Mouse (Mus musculus) testis, adult 10 weeks (tissue): ENCODE data around the gene Dgkh. TPM values are rescaled to one million over a fixed set of nuclear protein-coding genes. Genes with fewer than 3 reads are reported as not detected.

Experiments
- polyA plus RNA-seq: library from polyadenylated mRNA; stranded (reverse); fragments of 350-450 nt; fragmentation: Illumina TruSeq; extraction: RNeasy Lipid Tissue Mini Kit (QIAGEN cat#74804); gene quantifications from one replicate; pipeline ENCODE4 v1.2.3, GENCODE M21; 2014; ENCODE audit warnings: low read depth, low replicate concordance

Gene Dgkh
- polyA plus RNA-seq, result 51.0 TPM

DNA sequence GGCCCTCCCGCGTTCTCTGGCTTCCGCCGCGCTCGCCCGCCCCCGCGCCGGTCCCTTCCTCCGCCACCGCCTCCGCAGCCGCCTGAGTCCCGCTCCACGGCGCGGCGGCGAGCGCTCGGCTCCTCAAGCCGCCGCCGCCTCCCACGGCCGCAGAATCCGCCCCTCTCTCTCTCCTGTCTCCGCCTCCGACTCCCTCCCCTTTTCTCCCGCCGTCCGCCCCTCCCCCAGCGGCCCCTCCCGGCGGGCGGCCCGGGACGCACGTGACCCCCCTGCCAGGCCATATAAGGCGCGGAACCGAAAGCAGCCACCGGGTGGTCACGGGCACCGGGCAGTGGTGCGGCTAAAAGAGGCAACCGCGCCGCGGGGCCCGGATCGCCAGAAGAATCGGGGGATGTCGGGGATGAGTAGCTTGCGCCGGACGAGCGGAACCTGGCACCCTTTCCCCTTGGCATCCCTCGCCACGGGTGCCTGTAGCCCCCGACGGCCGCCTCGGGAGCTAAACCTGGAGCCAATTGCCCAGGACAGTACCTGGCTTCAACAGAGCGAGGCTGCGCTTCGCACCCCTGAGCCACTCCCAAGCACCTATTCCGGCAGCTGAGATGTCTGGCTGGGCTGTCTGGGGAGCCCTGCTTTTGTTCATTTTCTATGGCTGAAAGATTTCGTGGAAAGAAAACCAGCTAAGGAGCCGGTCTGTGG is at the start of gene Dgkh:
Dgkh (minus strand) TSS at position 160 of the 696 bp plus-strand sequence.

DNA sequence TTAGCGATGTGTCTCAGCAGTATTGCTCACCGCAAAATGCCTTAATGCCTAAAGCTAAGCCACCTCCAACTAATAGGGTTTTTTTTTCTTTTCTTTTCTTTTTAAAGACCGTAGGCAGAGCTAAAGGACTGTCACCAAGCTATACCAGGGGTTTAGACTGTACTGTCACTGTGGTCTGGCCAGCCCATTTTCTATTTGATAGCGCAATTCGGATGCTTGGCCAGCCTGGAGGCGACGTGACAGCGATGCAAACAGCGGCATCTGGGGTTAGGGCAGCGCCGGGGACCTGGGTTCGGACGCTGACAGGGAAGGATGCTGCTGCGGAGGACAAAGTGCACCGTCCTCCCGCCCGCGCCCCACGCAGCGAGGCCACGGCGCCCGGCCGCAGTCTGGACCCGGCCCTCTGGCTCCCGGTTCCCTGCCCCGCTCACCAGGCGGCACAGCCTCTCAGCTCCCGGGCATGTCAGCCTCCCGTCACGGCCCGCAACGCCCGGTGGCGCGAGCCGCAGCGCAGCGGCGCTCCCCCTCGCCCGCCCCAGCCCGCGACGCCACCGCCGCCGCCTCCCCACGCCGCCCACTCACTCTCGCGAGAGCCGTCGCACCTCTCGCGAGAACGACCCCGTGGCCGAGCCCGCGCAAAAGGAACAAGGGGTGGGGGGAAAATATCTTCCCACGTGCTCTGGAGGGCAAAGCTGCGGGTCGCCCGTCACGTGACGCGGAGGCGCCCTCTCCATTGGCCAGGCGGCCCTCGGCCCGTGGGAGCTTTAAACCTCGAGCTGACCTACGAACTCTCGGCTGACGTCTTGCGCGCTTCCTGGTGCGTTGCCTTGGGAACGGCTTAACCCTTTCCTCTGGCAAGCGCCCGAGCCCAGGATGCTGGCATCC is 196.1 kb downstream of the Dgkh start, which contains the start of gene Akap11:
Akap11 (minus strand) TSS at position 528 of the 885 bp plus-strand sequence.

Other genes with a start within 250 kb of the Dgkh start
- gene Akap11, start 196.0 kb downstream of the Dgkh start, polyA plus RNA-seq, result 55.2 TPM
- 17.9 TPM for gene Vwa8, start 116.3 kb upstream of the Dgkh start, polyA plus RNA-seq